Mouse (Mus musculus) ES-E14 (cell line): ENCODE measurements around the gene Nkapl.

ENCODE experiments used
- CHD2 ChIP-seq: IDR thresholded peaks from 2 replicates; pipeline ENCODE4 v1.6.1; 2014; ENCODE audit warnings: mild to moderate bottlenecking, low read depth, low read length, inconsistent platforms
- MAFK ChIP-seq: IDR thresholded peaks from 2 replicates; pipeline ENCODE4 v1.6.1; 2014; ENCODE audit warnings: mild to moderate bottlenecking, low read depth, low read length, inconsistent platforms; ENCODE audit not compliant: insufficient read depth
- ZC3H11A ChIP-seq: IDR thresholded peaks from 2 replicates; pipeline ENCODE4 v1.6.1; 2012; ENCODE audit warnings: low read depth, mild to moderate bottlenecking, inconsistent platforms, low read length, borderline replicate concordance
- ZNF384 ChIP-seq: IDR thresholded peaks from 2 replicates; pipeline ENCODE4 v1.6.1; 2012; ENCODE audit warnings: low read depth, low read length, inconsistent platforms

GRCm38 (mm10) chr13:21456347-21456746 is 12.0 kb downstream of the Nkapl start:
- no peak for TF ChIP-seq ZC3H11A
- no peak for TF ChIP-seq CHD2
- no peak for TF ChIP-seq MAFK
- TF ChIP-seq ZNF384 = no peak
